Mouse (Mus musculus) forebrain, embryonic 10.5 days (tissue): Measurements from ENCODE around the gene Sbno1. TPM values are rescaled to one million over a fixed set of nuclear protein-coding genes. Genes with fewer than 3 reads are reported as not detected.

Experiments used
- DNase-seq: peaks from one replicate; pipeline ENCODE4 v3.0.0-alpha.2; 2017; ENCODE audit warnings: low spot score; ENCODE audit errors: extremely low spot score
- H3K27ac ChIP-seq: fragments of 300-500 bp; sonication (generic); 2 replicates; pipeline ENCODE4 v1.5.1; 2016; ENCODE audit warnings: mild to moderate bottlenecking
- H3K27me3 ChIP-seq: fragments of 300-500 bp; sonication (generic); 2 replicates; pipeline ENCODE4 v1.6.1; 2016; ENCODE audit warnings: mild to moderate bottlenecking; ENCODE audit not compliant: poor library complexity, severe bottlenecking
- H3K36me3 ChIP-seq: fragments of 300-500 bp; sonication (generic); replicated peaks from 2 replicates; pipeline ENCODE4 v1.6.1; 2016; ENCODE audit warnings: mild to moderate bottlenecking, moderate library complexity
- H3K4me1 ChIP-seq: fragments of 300-500 bp; sonication (generic); 2 replicates; pipeline ENCODE4 v1.6.1; 2016
- H3K4me3 ChIP-seq: fragments of 300-500 bp; sonication (generic); 2 replicates; pipeline ENCODE4 v1.5.1; 2016; ENCODE audit warnings: mild to moderate bottlenecking, moderate library complexity
- H3K9me3 ChIP-seq: fragments of 300-500 bp; sonication (generic); 2 replicates; pipeline ENCODE4 v1.6.1; 2016; ENCODE audit warnings: mild to moderate bottlenecking, moderate library complexity
- WGBS: fragments of 180-500 bp; shearing (Covaris S2); methylation state at CpG from one replicate; pipeline ENCODE4 v1.1.7; 2016; 5-methylcytosine and 5-hydroxymethylcytosine counted together
- polyA plus RNA-seq: library from polyadenylated mRNA; unstranded; fragments of >200 nt; fragmentation: Nextera tagmentation; extraction: Ambion mirVana; gene quantifications from 2 replicates; pipeline ENCODE4 v1.2.1, GENCODE M21; 2016

Gene Sbno1
- polyA plus RNA-seq, 1 experiment from 2014 or later = 88.3 TPM

DNA sequence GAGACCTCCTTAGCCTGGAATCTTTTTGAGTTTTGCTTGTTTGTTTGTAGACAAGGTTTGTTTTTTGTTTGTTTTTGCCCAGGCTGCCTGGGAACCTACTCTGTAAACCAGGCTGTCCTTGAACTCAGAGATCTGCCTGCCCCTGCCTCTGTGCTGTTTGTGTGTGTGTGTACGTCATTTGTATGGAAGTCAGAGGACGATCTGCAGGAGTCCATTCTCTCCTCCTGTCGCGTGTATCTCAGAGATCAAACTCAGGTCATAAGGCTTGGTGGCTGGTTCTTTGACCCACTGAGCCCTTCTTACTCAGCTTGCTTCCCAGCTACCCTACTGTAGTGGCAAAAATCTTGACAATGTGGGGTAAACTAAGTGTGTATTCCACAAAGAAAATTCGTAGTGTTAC, 12.9 kb upstream of the Sbno1 start:
- no peak for DNase-seq
- 66% methylated on average over 5 of the region's 5 CpGs for WGBS
- Histone ChIP-seq H3K27ac (peak overlapping the region; percentile 95), H3K9me3 (no peaks in the 10 kb centered on the region), H3K4me3 (peak overlapping the region; percentile 77), H3K36me3 (peaks cover 9% of the 10 kb centered on the region), H3K27me3 (no peaks in the 10 kb centered on the region), H3K4me1 (peaks cover 19% of the 10 kb centered on the region)

DNA sequence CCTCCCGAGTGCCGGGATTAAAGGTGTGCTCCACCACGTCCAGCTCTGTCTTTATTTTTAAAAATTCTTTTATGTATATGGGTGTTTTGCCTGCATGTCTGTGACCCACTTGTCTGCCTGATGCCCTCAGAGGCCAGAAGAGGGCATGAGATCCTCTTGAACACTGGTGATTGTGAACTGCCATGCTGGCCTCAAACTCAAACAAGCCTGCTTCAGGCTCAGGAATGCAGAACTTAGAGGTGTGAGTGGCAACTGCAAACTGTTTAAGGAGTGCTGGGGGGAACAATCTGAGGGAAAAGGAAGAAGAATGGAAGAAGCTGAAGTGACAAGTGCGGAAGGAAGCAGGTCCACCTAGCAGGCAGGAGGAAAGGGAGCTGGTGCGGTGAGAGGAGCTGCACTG, 12.4 kb upstream of the Sbno1 start:
- Histone ChIP-seq H3K4me3 (no peak overlapping the region; the same call in 1 of the 2 replicates), H3K4me1 (peaks cover 19% of the 10 kb centered on the region), H3K27me3 (no peaks in the 10 kb centered on the region), H3K36me3 (peaks cover 9% of the 10 kb centered on the region), H3K27ac (0 out of 2 replicates have a peak overlapping the region, but pooled peaks have one; percentile 95), H3K9me3 (no peaks in the 10 kb centered on the region)
- 95% methylated on average over 5 of the region's 5 CpGs for WGBS
- DNase-seq = no peak

DNA sequence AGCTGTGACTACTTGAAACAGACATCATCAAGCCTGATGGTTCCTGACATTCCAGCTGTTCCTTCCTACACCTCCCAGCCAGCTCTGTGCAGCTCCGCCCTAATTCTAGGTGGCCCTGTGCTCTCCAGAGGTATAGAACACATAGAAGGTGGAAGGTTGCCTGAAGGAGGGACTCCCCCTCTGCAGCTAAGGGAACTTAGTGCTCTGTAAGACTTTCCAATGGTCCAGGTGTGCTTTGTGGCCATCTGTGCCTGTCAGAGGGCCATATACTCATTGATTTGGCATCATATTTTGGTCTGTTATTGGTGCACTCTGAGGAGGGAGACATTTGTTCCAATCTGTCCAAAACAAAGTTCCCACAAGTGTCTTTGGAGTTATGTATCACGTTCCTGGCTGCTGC, 7.2 kb upstream of the Sbno1 start:
- no peak for DNase-seq
- no peaks in the 10 kb centered on the region for H3K9me3 ChIP-seq
- no peaks in the 10 kb centered on the region for H3K36me3 ChIP-seq
- H3K27me3 ChIP-seq = no peaks in the 10 kb centered on the region
- H3K4me3 ChIP-seq = no peak overlapping the region
- no peak overlapping the region for H3K27ac ChIP-seq
- 0 out of 2 replicates have a peak, but pooled peaks cover 3% of the 10 kb centered on the region for H3K4me1 ChIP-seq
- 81% methylated on average over 2 of the region's 2 CpGs for WGBS

DNA sequence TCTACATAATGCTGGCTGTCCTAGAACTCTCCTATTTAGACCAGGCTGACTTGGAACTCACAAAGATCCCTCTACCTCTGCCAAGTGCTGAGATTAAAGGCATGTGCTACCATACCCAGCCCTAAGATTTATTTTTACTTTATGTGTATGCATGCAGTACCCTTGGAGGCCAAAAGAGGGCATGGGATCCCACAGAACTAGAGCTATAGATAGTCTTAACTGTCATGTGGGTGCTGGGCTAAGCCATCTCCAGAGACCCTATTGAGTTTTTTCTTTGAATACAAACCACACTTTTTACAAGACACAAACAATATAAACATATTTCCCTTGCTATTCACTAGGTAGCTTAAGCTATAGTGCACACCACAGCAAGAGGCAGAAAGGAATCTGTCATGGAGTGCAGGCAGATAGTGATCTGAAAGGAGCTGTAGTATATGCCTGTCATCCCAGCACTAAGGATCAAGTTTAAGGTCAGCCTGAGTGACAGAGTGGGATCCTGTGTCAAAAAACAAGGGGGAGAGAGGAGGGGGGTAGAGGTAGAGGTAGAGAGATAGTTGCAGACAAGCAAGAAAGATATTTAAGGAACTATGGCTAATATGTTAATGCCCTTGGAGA, 6.7 kb upstream of the Sbno1 start:
- no peak for DNase-seq
- no peaks in the 10 kb centered on the region for H3K27me3 ChIP-seq
- 0 out of 2 replicates have a peak, but pooled peaks cover 3% of the 10 kb centered on the region for H3K4me1 ChIP-seq
- no peaks in the 10 kb centered on the region for H3K9me3 ChIP-seq
- H3K36me3 ChIP-seq = no peaks in the 10 kb centered on the region
- H3K4me3 ChIP-seq = no peak overlapping the region
- no peak overlapping the region for H3K27ac ChIP-seq

DNA sequence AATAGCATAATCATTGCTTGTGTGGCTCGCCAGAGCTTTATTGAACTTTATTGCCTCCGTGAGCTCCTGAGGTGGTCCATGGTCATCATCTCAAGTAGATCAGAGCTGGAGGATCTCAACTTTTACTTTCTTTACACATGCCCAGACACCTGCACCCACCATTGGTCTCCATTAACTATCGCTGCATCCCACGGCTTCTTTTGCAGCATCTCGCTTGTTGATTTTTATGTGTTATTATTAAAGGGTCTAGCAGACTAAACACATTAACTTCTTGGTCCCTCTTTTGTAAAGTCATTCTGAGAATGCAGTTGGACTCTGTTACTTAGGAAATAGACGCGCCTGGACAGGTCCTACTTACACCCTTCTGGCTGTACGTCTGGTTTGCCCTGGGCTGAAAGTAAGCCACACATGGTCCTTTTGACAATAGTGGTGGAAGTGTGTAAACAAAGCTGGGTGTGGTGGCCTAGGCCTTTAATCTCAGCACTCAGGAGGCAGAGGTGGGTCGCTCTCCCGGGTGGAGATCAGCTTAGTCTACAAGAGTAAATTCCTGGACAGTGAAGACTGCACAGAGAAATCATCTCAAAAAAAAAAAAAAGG, 772 bp upstream of the Sbno1 start:
- 94% methylated on average over 10 of the region's 10 CpGs for WGBS
- H3K27ac ChIP-seq = peak overlapping the region; percentile 98
- no peaks in the 10 kb centered on the region for H3K27me3 ChIP-seq
- no peak for DNase-seq
- H3K36me3 ChIP-seq = peaks cover 13% of the 10 kb centered on the region
- no peaks in the 10 kb centered on the region for H3K9me3 ChIP-seq
- peaks cover 13% of the 10 kb centered on the region for H3K4me1 ChIP-seq
- peak overlapping the region; percentile 98 for H3K4me3 ChIP-seq

DNA sequence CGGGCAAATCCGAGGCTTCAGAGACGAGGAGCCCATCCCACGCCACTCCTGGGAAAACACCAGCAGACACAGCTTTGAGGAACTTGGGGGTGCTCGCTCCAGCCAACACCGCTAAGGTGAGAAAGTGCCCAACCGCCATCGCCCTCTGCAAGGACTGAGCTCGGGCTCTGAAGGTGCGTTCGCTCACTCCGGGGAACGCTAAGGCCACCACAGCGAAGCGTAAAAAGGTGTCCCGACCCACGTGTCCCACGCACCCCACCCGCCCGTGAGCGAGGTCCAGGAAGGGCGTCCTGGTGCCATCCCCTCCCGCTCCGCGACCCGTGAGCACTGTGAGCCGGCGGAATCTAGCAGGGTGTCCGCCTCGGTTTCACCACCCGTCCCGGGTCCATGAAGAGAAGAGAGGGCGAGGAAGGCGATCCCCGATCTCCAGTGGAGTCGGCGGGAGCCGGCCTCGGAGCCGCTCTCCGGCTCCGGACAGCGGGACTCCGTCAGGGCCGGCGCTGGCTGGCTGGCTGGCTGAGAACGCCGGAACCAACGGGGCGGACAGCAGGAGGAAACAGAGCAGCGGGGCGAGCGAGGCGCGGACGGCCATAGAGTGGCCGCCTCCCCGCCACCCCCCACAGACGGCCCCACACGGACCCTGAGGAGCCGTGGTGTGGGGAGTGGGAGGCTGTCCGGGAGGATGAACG, 934 bp downstream of the Sbno1 start:
- H3K27ac ChIP-seq = peak overlapping the region; percentile 98
- peak; percentile 47 for DNase-seq

DNA sequence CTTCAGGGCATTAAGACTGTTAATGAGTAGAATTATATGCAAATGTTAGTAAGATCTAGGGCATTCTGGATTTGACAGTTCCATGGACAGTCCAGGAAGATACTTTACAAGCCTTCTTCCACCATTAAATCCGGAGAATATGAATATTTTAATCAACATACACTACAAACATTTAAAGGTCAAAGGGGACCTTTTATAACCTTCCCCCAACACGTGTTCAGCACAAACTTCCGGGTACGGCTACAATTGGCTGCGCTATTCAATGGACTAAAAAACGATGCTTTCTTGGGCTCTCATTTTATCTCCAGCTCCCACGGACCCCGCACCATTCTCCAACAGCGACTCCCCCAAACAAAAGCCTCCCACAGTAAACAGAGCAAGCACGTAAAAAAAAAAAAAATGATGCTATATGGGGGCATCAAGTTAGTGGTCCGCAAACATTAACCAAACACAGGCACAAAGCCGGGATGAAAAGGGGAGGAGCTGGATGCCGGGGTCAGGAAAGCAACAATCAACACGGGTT, 1.5 kb downstream of the Sbno1 start:
- peaks cover 13% of the 10 kb centered on the region for H3K4me1 ChIP-seq
- peak overlapping the region; percentile 98 for H3K4me3 ChIP-seq
- H3K27me3 ChIP-seq = no peaks in the 10 kb centered on the region
- peaks cover 23% of the 10 kb centered on the region for H3K36me3 ChIP-seq
- no peaks in the 10 kb centered on the region for H3K9me3 ChIP-seq
- peak overlapping the region; percentile 98; the same call in 1 of the 2 replicates for H3K27ac ChIP-seq
- no peak for DNase-seq
- WGBS = 5% methylated on average over 14 of the region's 14 CpGs

More for the DNA sequence above, 934 bp downstream of the Sbno1 start:
- Histone ChIP-seq H3K9me3 (no peaks in the 10 kb centered on the region), H3K4me3 (peak overlapping the region; percentile 98), H3K27me3 (no peaks in the 10 kb centered on the region), H3K4me1 (peaks cover 13% of the 10 kb centered on the region), H3K36me3 (peaks cover 17% of the 10 kb centered on the region)
- WGBS = under 1% methylated on average over 63 of the region's 63 CpGs

DNA sequence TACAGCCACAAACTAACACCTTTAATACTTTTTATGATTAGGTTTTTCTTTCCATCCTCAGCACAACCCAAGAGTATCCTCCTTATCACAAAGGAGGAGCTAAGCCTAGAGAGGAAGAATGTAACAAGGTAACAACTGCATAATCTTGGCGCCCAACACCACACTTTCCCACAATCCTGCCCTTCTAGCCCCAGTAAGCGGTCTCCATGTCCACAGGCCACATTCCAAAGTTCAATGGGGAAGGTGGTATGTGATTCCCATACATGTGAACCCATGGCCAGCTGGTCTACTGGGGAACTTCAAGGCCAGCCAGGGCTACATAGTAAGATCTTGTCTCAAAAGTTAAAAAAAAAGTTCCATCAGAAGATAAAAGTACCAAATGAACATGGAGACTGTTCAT, 4.0 kb downstream of the Sbno1 start:
- Histone ChIP-seq H3K9me3 (no peaks in the 10 kb centered on the region), H3K4me1 (peaks cover 13% of the 10 kb centered on the region), H3K27me3 (no peaks in the 10 kb centered on the region), H3K36me3 (peaks cover 44% of the 10 kb centered on the region), H3K27ac (no peak overlapping the region), H3K4me3 (no peak overlapping the region)
- DNase-seq = no peak
- 95% methylated on average over 2 of the region's 2 CpGs for WGBS

DNA sequence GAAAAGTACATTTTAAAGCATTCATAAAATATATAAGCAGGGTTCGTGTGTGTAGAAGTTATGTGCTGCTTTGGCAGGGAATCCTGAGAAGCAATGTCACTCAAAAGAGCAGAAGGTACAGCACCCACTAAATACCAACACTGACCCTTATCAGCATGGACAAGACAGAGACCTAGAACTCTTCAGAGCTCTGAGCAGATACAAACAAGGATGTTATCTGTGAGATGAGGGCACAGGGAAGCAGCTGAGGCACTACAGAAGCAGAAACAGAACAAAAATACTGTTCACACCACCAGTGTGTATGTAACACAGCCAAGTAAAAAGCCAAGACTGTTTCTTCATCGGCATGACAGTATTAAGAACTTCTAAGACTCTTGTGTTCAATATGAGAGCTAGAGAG, 6.9 kb downstream of the Sbno1 start:
- Histone ChIP-seq H3K27ac (no peak overlapping the region), H3K36me3 (peaks cover 60% of the 10 kb centered on the region), H3K27me3 (no peaks in the 10 kb centered on the region), H3K4me1 (peaks cover 2% of the 10 kb centered on the region), H3K9me3 (no peaks in the 10 kb centered on the region), H3K4me3 (no peak overlapping the region)
- no peak for DNase-seq
- WGBS = 92% methylated on average over 2 of the region's 2 CpGs

DNA sequence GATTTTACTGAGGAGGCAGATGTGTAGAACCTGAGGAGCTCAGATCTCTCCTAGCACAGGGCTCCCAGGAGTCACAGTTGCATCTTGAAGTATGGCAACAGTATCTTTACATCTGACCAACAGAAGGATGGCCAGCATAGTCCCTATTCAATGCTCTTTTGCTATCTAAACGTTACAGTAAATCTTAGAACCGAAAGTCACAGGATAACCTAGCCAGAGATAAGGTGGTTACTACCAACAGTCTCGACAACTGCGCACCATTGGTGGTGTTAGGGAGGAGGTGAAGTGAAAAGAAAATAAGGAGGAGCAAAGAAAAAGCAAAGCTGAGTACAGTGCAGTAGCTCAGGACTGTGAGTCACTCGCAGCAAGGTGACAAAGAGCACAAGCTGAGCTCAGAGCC, 13.6 kb downstream of the Sbno1 start:
- no peaks in the 10 kb centered on the region for H3K9me3 ChIP-seq
- no peak overlapping the region for H3K27ac ChIP-seq
- H3K27me3 ChIP-seq = no peaks in the 10 kb centered on the region
- DNase-seq = no peak
- 94% methylated on average over 5 of the region's 5 CpGs for WGBS
- no peaks in the 10 kb centered on the region for H3K4me1 ChIP-seq
- peaks cover 82% of the 10 kb centered on the region for H3K36me3 ChIP-seq
- H3K4me3 ChIP-seq = no peak overlapping the region

DNA sequence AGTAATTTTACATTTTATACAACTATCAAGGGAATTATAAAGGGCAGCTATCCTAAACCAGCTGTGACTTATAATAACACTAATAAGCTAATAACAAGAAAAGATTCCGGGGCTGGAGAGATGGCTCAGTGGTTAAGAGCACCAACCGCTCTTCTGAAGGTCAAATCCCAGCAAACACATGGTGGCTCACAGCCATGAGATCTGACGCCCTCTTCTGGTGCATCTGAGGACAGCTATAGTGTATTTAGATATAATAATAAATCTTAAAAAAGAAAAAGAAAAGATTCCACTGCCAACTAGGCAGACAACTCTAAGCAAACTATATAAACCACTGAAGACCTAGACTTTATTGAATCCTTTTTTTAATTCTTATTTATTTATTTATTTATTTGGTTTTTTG, 15.0 kb downstream of the Sbno1 start:
- no peaks in the 10 kb centered on the region for H3K4me1 ChIP-seq
- H3K36me3 ChIP-seq = peaks cover 90% of the 10 kb centered on the region
- H3K27me3 ChIP-seq = no peaks in the 10 kb centered on the region
- 84% methylated on average over 3 of the region's 3 CpGs for WGBS
- H3K27ac ChIP-seq = no peak overlapping the region
- H3K9me3 ChIP-seq = no peaks in the 10 kb centered on the region
- DNase-seq = no peak
- H3K4me3 ChIP-seq = no peak overlapping the region

DNA sequence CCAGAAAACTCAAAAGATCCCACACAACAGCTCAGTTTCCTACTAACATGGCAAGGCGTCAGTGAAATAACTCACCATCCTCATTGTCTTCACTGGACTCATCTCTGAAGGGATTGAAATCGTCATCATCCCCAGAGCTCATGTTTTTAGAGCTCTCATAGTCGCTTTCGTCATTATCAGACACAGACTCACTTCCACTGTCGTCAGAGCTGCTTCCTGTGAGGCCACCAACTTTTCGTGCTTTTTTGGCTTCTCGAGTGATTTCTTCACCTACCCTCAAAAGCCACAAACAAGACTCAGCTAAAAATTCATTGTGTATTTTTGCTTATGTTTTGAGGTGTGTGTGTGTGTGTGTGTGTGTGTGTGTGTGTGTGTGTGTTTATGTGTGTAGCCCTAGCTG, 32.1 kb downstream of the Sbno1 start:
- no peak overlapping the region for H3K27ac ChIP-seq
- H3K4me3 ChIP-seq = no peak overlapping the region
- no peaks in the 10 kb centered on the region for H3K27me3 ChIP-seq
- H3K36me3 ChIP-seq = peaks cover 100% of the 10 kb centered on the region
- H3K9me3 ChIP-seq = no peaks in the 10 kb centered on the region
- whole genome bisulfite sequencing = 95% methylated on average over 7 of the region's 7 CpGs
- DNase-seq = no peak
- no peaks in the 10 kb centered on the region for H3K4me1 ChIP-seq

DNA sequence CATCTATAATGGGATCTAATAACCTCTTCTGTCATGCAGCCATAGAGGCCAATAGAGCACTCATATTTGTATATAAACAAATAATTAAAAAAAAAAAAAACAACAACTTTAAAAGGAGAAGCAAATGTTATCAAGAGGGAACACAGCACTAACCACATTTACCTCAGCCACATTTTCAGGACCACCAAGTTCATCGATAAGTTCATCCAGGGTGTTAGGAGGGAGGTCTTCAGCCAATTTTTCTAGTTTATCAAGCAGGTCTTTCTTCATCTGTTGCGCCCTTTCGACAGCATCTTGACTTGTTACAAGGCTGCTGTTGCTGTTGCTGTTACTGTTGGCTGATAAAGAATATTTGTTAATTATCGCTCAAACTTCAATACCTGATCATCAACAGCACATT, 33.4 kb downstream of the Sbno1 start:
- no peaks in the 10 kb centered on the region for H3K27me3 ChIP-seq
- no peak for DNase-seq
- no peak overlapping the region for H3K4me3 ChIP-seq
- no peaks in the 10 kb centered on the region for H3K4me1 ChIP-seq
- H3K36me3 ChIP-seq = peaks cover 99% of the 10 kb centered on the region
- no peak overlapping the region for H3K27ac ChIP-seq
- H3K9me3 ChIP-seq = no peaks in the 10 kb centered on the region
- 97% methylated on average over 4 of the region's 4 CpGs for WGBS
